Mouse (Mus musculus) liver, embryonic 14.5 days (tissue): ENCODE data around the gene Arhgap9. TPM values are rescaled to one million over a fixed set of nuclear protein-coding genes. Genes with fewer than 3 reads are reported as not detected.

Experiments used
- ATAC-seq: fragments of 200-750 bp; cut with Nextera tagmentation; 2 replicates; pipeline ENCODE4 v1.8.0; 2017; ENCODE audit warnings: moderate number of reproducible peaks, mild to moderate bottlenecking, moderate library complexity; ENCODE audit not compliant: insufficient read depth
- DNase-seq, 3 experiments: peaks; one replicate each; pipeline ENCODE4 v3.0.0-alpha.2; 2012 to 2013; ENCODE audit warnings: low read depth in 3 of 3, low spot score in 3 of 3
- H3K27ac ChIP-seq: fragments of 300-500 bp; sonication (generic); 2 replicates; pipeline ENCODE4 v1.5.1; 2014; ENCODE audit warnings: moderate library complexity, mild to moderate bottlenecking, control low read depth, inconsistent platforms
- H3K27me3 ChIP-seq: fragments of 300-500 bp; sonication (generic); 2 replicates; pipeline ENCODE4 v1.6.1; 2014; ENCODE audit warnings: mild to moderate bottlenecking, low read length, moderate library complexity; ENCODE audit not compliant: control insufficient read depth, insufficient read depth
- H3K36me3 ChIP-seq: fragments of 300-500 bp; sonication (generic); replicated peaks from 2 replicates; pipeline ENCODE4 v1.6.1; 2014; ENCODE audit warnings: low read depth; ENCODE audit not compliant: control insufficient read depth, insufficient read depth
- H3K4me1 ChIP-seq, 2 experiments: fragments of 200-500 bp in 1 of 2; fragments of 300-500 bp in 1 of 2; sonication (generic) in 1 of 2; replicated peaks; 2 replicates each; pipeline ENCODE4 v1.6.1; 2012 to 2014; ENCODE audit warnings: antibody characterized with exemption in 1 of 2, inconsistent platforms in 1 of 2, low read length in 1 of 2; ENCODE audit not compliant: control insufficient read depth in 2 of 2, insufficient read depth in 2 of 2
- H3K4me2 ChIP-seq: fragments of 300-500 bp; sonication (generic); 2 replicates; pipeline ENCODE4 v1.6.1; 2014; ENCODE audit warnings: low read depth, mild to moderate bottlenecking, control low read depth, moderate library complexity
- H3K4me3 ChIP-seq, 2 experiments: fragments of 200-500 bp in 1 of 2; fragments of 300-500 bp in 1 of 2; sonication (generic) in 1 of 2; 2 replicates each; pipeline ENCODE4 v1.5.1; 2012 to 2014; ENCODE audit warnings: low read depth in 2 of 2, low read length in 2 of 2, mild to moderate bottlenecking in 2 of 2, control low read depth in 1 of 2, inconsistent platforms in 1 of 2, moderate library complexity in 1 of 2; ENCODE audit not compliant: insufficient read depth in 1 of 2
- H3K9ac ChIP-seq: fragments of 300-500 bp; sonication (generic); replicated peaks from 2 replicates; pipeline ENCODE4 v1.6.1; 2014; ENCODE audit warnings: mild to moderate bottlenecking, control low read depth, moderate library complexity
- H3K9me3 ChIP-seq: fragments of 300-500 bp; sonication (generic); 2 replicates; pipeline ENCODE4 v1.6.1; 2016; ENCODE audit warnings: low read length, mixed read lengths; ENCODE audit not compliant: control insufficient read depth
- CTCF ChIP-seq: IDR thresholded peaks from 2 replicates; pipeline ENCODE4 v1.5.1; 2016; ENCODE audit warnings: antibody characterized with exemption, low read depth, control low read depth
- EP300 ChIP-seq: IDR thresholded peaks from 2 replicates; pipeline ENCODE4 v1.6.1; 2016; ENCODE audit warnings: antibody characterized with exemption, low read depth
- WGBS: fragments of 180-500 bp; shearing (Covaris S2); extraction: QIAGEN DNeasy Blood & Tissue Kit; methylation state at CpG from one replicate; pipeline ENCODE4 v1.1.7; 2014; ENCODE audit not compliant: insufficient replicate concordance; 5-methylcytosine and 5-hydroxymethylcytosine counted together
- polyA plus RNA-seq, 2 experiments: library from polyadenylated mRNA; depleted of rRNA in 1 of 2; stranded (reverse) in 1 of 2; unstranded in 1 of 2; fragments of >200 nt; fragmentation: Nextera tagmentation in 1 of 2; extraction: Ambion mirVana in 1 of 2; gene quantifications; 2 replicates each; pipeline versions ENCODE4 v1.2.1 to v1.2.3; 2012 to 2014

The Arhgap9 gene
- polyA plus RNA-seq, 2 experiments, result 8.8 to 12.4 TPM

GRCm38 (mm10) chr10:127292987-127293538 lies 28.7 kb upstream of the Arhgap9 start:
- peaks cover 19 to 23% of the 10 kb centered on the region in 2 experiments for H3K4me1 ChIP-seq
- peaks cover 59% of the 10 kb centered on the region for H3K36me3 ChIP-seq
- TF ChIP-seq EP300, result no peak
- no peak for TF ChIP-seq CTCF
- H3K4me3 ChIP-seq, result peak overlapping the region; percentile 35 to 78; a peak in 3 of 4 replicates
- peak overlapping the region; percentile 98 for H3K27ac ChIP-seq
- peak overlapping the region; percentile 94 for H3K9ac ChIP-seq
- H3K9me3 ChIP-seq, result no peaks in the 10 kb centered on the region
- 71% methylated on average over 6 of the region's 6 CpGs for WGBS
- peak overlapping the region; percentile 99 for H3K4me2 ChIP-seq
- no peaks in the 10 kb centered on the region for H3K27me3 ChIP-seq
- DNase-seq (no peak), ATAC-seq (no peak)

GRCm38 (mm10) chr10:127293590-127294113 lies 28.1 kb upstream of the Arhgap9 start:
- Histone ChIP-seq H3K4me1 (peaks cover 19 to 23% of the 10 kb centered on the region in 2 experiments), H3K36me3 (peaks cover 60% of the 10 kb centered on the region), H3K9me3 (no peaks in the 10 kb centered on the region), H3K4me2 (peak overlapping the region; percentile 99), H3K27ac (peak overlapping the region; percentile 98), H3K27me3 (no peaks in the 10 kb centered on the region), H3K9ac (peak overlapping the region; percentile 94), H3K4me3 (peak overlapping the region in 1 of 2 experiments; percentile 78; a peak in 2 of 4 replicates)
- no peak for ATAC-seq
- TF ChIP-seq EP300 (no peak), CTCF (no peak)
- no peak for DNase-seq
- 76% methylated on average over 3 of the region's 3 CpGs for WGBS

- peaks cover 73% of the 10 kb centered on the region for H3K36me3 ChIP-seq
These were observed 26.8 kb upstream of the Arhgap9 start for GRCm38 (mm10) chr10:127294895-127295510.

GRCm38 (mm10) chr10:127295986-127296794 lies 25.6 kb upstream of the Arhgap9 start:
- H3K4me1 ChIP-seq, result peaks cover 16 to 19% of the 10 kb centered on the region in 2 experiments
- ATAC-seq, result no peak
- H3K9ac ChIP-seq, result no peak overlapping the region
- no peak for DNase-seq
- no peaks in the 10 kb centered on the region for H3K27me3 ChIP-seq
- WGBS, result 84% methylated on average over 24 of the region's 24 CpGs
- no peak overlapping the region for H3K4me2 ChIP-seq
- H3K27ac ChIP-seq, result no peak overlapping the region
- no peaks in the 10 kb centered on the region for H3K9me3 ChIP-seq
- H3K36me3 ChIP-seq, result peaks cover 84% of the 10 kb centered on the region
- no peak overlapping the region for H3K4me3 ChIP-seq
- TF ChIP-seq CTCF (no peak), EP300 (no peak)

More at GRCm38 (mm10) chr10:127294895-127295510, 26.8 kb upstream of the Arhgap9 start:
- DNase-seq, result no peak
- H3K9me3 ChIP-seq, result no peaks in the 10 kb centered on the region
- H3K27me3 ChIP-seq, result no peaks in the 10 kb centered on the region
- no peak overlapping the region for H3K9ac ChIP-seq
- no peak overlapping the region for H3K27ac ChIP-seq
- H3K4me1 ChIP-seq, result peaks cover 16 to 19% of the 10 kb centered on the region in 2 experiments
- ATAC-seq, result no peak
- 85% methylated on average over 10 of the region's 10 CpGs for WGBS
- no peak overlapping the region for H3K4me3 ChIP-seq
- H3K4me2 ChIP-seq, result no peak overlapping the region
- TF ChIP-seq EP300, result no peak
- no peak for TF ChIP-seq CTCF
